Mouse (Mus musculus) midbrain, embryonic 10.5 days (tissue): ENCODE results near the gene Akna. TPM values are rescaled to one million over a fixed set of nuclear protein-coding genes. Genes with fewer than 3 reads are reported as not detected.

Experiments
- DNase-seq: peaks from one replicate; pipeline ENCODE4 v3.0.0-alpha.2; 2017; ENCODE audit warnings: low spot score
- H3K27ac ChIP-seq: fragments of 300-500 bp; sonication (generic); replicated peaks from 2 replicates; pipeline ENCODE4 v1.5.1; 2016; ENCODE audit warnings: mild to moderate bottlenecking
- H3K27me3 ChIP-seq: fragments of 300-500 bp; sonication (generic); 2 replicates; pipeline ENCODE4 v1.6.1; 2016; ENCODE audit warnings: low read depth, mild to moderate bottlenecking; ENCODE audit not compliant: poor library complexity, severe bottlenecking
- H3K36me3 ChIP-seq: fragments of 300-500 bp; sonication (generic); 2 replicates; pipeline ENCODE4 v1.6.1; 2016; ENCODE audit warnings: mild to moderate bottlenecking, moderate library complexity
- H3K4me1 ChIP-seq: fragments of 300-500 bp; sonication (generic); 2 replicates; pipeline ENCODE4 v1.6.1; 2016
- H3K4me3 ChIP-seq: fragments of 300-500 bp; sonication (generic); 2 replicates; pipeline ENCODE4 v1.5.1; 2016; ENCODE audit warnings: mild to moderate bottlenecking, moderate library complexity
- H3K9me3 ChIP-seq: fragments of 300-500 bp; sonication (generic); replicated peaks from 2 replicates; pipeline ENCODE4 v1.6.1; 2016; ENCODE audit warnings: mild to moderate bottlenecking
- WGBS: fragments of 180-500 bp; shearing (Covaris S2); methylation state at CpG from one replicate; pipeline ENCODE4 v1.1.7; 2016; 5-methylcytosine and 5-hydroxymethylcytosine counted together
- polyA plus RNA-seq: library from polyadenylated mRNA; unstranded; fragments of >200 nt; fragmentation: Nextera tagmentation; extraction: Ambion mirVana; gene quantifications from 2 replicates; pipeline ENCODE4 v1.2.1, GENCODE M21; 2016

The Akna gene
- polyA plus RNA-seq, 1 experiment from 2014 or later, result 12.8 TPM

- Histone ChIP-seq H3K4me1 (peaks cover 66% of the 10 kb centered on the region), H3K36me3 (no peaks in the 10 kb centered on the region), H3K27me3 (peaks cover 12% of the 10 kb centered on the region; the same call in 1 of the 2 replicates), H3K27ac (peak overlapping the region; percentile 69; the same call in 1 of the 2 replicates), H3K4me3 (peak overlapping the region; percentile 60; the same call in 1 of the 2 replicates), H3K9me3 (no peaks in the 10 kb centered on the region)
- DNase-seq, result no peak
- 67% methylated on average over 7 of the region's 7 CpGs for WGBS
These were observed 5.1 kb upstream of the Akna start for GRCm38 (mm10) chr4:63408247-63408646.

GRCm38 (mm10) chr4:63405683-63406082 lies 2.5 kb upstream of the Akna start:
- no peak for DNase-seq
- peaks cover 81% of the 10 kb centered on the region for H3K4me1 ChIP-seq
- H3K27ac ChIP-seq, result peak overlapping the region; percentile 89; the same call in 1 of the 2 replicates

GRCm38 (mm10) chr4:63405051-63405450 lies 1.9 kb upstream of the Akna start:
- Histone ChIP-seq H3K4me1 (peaks cover 81% of the 10 kb centered on the region), H3K9me3 (no peaks in the 10 kb centered on the region), H3K27me3 (0 out of 2 replicates have a peak, but pooled peaks cover 12% of the 10 kb centered on the region), H3K36me3 (no peaks in the 10 kb centered on the region), H3K27ac (peak overlapping the region; percentile 89), H3K4me3 (no peak overlapping the region)
- DNase-seq, result no peak
- 49% methylated on average over 7 of the region's 7 CpGs for WGBS

More at GRCm38 (mm10) chr4:63405683-63406082, 2.5 kb upstream of the Akna start:
- WGBS, result 60% methylated on average over 4 of the region's 4 CpGs
- Histone ChIP-seq H3K9me3 (no peaks in the 10 kb centered on the region), H3K4me3 (no peak overlapping the region), H3K36me3 (no peaks in the 10 kb centered on the region), H3K27me3 (0 out of 2 replicates have a peak, but pooled peaks cover 12% of the 10 kb centered on the region)

GRCm38 (mm10) chr4:63404205-63404604 lies 1.1 kb upstream of the Akna start:
- H3K4me1 ChIP-seq, result peaks cover 81% of the 10 kb centered on the region
- no peak overlapping the region for H3K4me3 ChIP-seq
- 0 out of 2 replicates have a peak, but pooled peaks cover 10% of the 10 kb centered on the region for H3K27me3 ChIP-seq
- H3K36me3 ChIP-seq, result no peaks in the 10 kb centered on the region
- H3K9me3 ChIP-seq, result no peaks in the 10 kb centered on the region
- H3K27ac ChIP-seq, result peak overlapping the region; percentile 89
- WGBS, result 74% methylated on average over 7 of the region's 7 CpGs
- DNase-seq, result no peak

- H3K4me3 ChIP-seq, result peak overlapping the region; percentile 42
These were observed 596 bp downstream of the Akna start for GRCm38 (mm10) chr4:63402558-63402957.

GRCm38 (mm10) chr4:63402056-63402455 lies 1.1 kb downstream of the Akna start:
- H3K9me3 ChIP-seq, result no peaks in the 10 kb centered on the region
- WGBS, result 96% methylated on average over 10 of the region's 10 CpGs
- H3K4me3 ChIP-seq, result no peak overlapping the region
- H3K27ac ChIP-seq, result peak overlapping the region; percentile 89
- H3K36me3 ChIP-seq, result peaks cover 9% of the 10 kb centered on the region
- no peaks in the 10 kb centered on the region for H3K27me3 ChIP-seq
- DNase-seq, result no peak
- H3K4me1 ChIP-seq, result peaks cover 73% of the 10 kb centered on the region

More at GRCm38 (mm10) chr4:63402558-63402957, 596 bp downstream of the Akna start:
- Histone ChIP-seq H3K4me1 (peaks cover 73% of the 10 kb centered on the region), H3K36me3 (peaks cover 5% of the 10 kb centered on the region), H3K27me3 (no peaks in the 10 kb centered on the region), H3K27ac (peak overlapping the region; percentile 89), H3K9me3 (no peaks in the 10 kb centered on the region)
- 72% methylated on average over 6 of the region's 6 CpGs for WGBS
- no peak for DNase-seq

- Histone ChIP-seq H3K27me3 (no peaks in the 10 kb centered on the region), H3K27ac (peak overlapping the region; percentile 89; the same call in 1 of the 2 replicates), H3K36me3 (peaks cover 9% of the 10 kb centered on the region), H3K4me3 (no peak overlapping the region), H3K4me1 (peaks cover 73% of the 10 kb centered on the region), H3K9me3 (no peaks in the 10 kb centered on the region)
- no peak for DNase-seq
- WGBS, result 88% methylated on average over 6 of the region's 6 CpGs
These were observed 1.5 kb downstream of the Akna start for GRCm38 (mm10) chr4:63401620-63402019.

- no peak for DNase-seq
- 92% methylated on average over 18 of the region's 18 CpGs for WGBS
- H3K27ac ChIP-seq, result no peak overlapping the region; the same call in 1 of the 2 replicates
- H3K9me3 ChIP-seq, result no peaks in the 10 kb centered on the region
- H3K36me3 ChIP-seq, result peaks cover 18% of the 10 kb centered on the region
- peaks cover 65% of the 10 kb centered on the region for H3K4me1 ChIP-seq
- H3K4me3 ChIP-seq, result no peak overlapping the region
- no peaks in the 10 kb centered on the region for H3K27me3 ChIP-seq
These were observed 2.4 kb downstream of the Akna start for GRCm38 (mm10) chr4:63400541-63401306.

- Histone ChIP-seq H3K4me3 (no peak overlapping the region), H3K36me3 (peaks cover 28% of the 10 kb centered on the region), H3K27ac (peak overlapping the region; percentile 73), H3K9me3 (no peaks in the 10 kb centered on the region), H3K4me1 (peaks cover 56% of the 10 kb centered on the region), H3K27me3 (no peaks in the 10 kb centered on the region)
- WGBS, result 70% methylated on average over 8 of the region's 8 CpGs
- no peak for DNase-seq
These were observed 3.4 kb downstream of the Akna start for GRCm38 (mm10) chr4:63399691-63400270.

GRCm38 (mm10) chr4:63398854-63399609 lies 4.1 kb downstream of the Akna start:
- H3K4me3 ChIP-seq, result no peak overlapping the region
- H3K9me3 ChIP-seq, result no peaks in the 10 kb centered on the region
- H3K27ac ChIP-seq, result peak overlapping the region; percentile 73
- peaks cover 35% of the 10 kb centered on the region for H3K36me3 ChIP-seq
- DNase-seq, result no peak
- WGBS, result 81% methylated on average over 11 of the region's 11 CpGs
- no peaks in the 10 kb centered on the region for H3K27me3 ChIP-seq
- H3K4me1 ChIP-seq, result peaks cover 48% of the 10 kb centered on the region

GRCm38 (mm10) chr4:63397981-63398537 lies 5.1 kb downstream of the Akna start:
- Histone ChIP-seq H3K27ac (peak overlapping the region; percentile 43; the same call in 1 of the 2 replicates), H3K27me3 (no peaks in the 10 kb centered on the region)

GRCm38 (mm10) chr4:63391322-63391721 lies 11.8 kb downstream of the Akna start:
- 88% methylated on average over 6 of the region's 6 CpGs for WGBS
- Histone ChIP-seq H3K9me3 (no peaks in the 10 kb centered on the region), H3K4me3 (no peak overlapping the region), H3K27ac (peak overlapping the region; percentile 90), H3K36me3 (peaks cover 64% of the 10 kb centered on the region), H3K27me3 (0 out of 2 replicates have a peak, but pooled peaks cover 18% of the 10 kb centered on the region), H3K4me1 (peaks cover 55% of the 10 kb centered on the region)
- DNase-seq, result no peak

More at GRCm38 (mm10) chr4:63397981-63398537, 5.1 kb downstream of the Akna start:
- Histone ChIP-seq H3K4me3 (no peak overlapping the region), H3K9me3 (no peaks in the 10 kb centered on the region), H3K4me1 (peaks cover 38% of the 10 kb centered on the region), H3K36me3 (peaks cover 45% of the 10 kb centered on the region)
- 91% methylated on average over 10 of the region's 10 CpGs for WGBS
- DNase-seq, result no peak
